Mouse (Mus musculus): ENCODE measurements around the gene Cdkn2a. TPM values are rescaled to one million over a fixed set of nuclear protein-coding genes. Genes with fewer than 3 reads are reported as not detected.

The Cdkn2a gene
- polyA plus RNA-seq, 1 experiment from 2014 or later: not detected

DNA sequence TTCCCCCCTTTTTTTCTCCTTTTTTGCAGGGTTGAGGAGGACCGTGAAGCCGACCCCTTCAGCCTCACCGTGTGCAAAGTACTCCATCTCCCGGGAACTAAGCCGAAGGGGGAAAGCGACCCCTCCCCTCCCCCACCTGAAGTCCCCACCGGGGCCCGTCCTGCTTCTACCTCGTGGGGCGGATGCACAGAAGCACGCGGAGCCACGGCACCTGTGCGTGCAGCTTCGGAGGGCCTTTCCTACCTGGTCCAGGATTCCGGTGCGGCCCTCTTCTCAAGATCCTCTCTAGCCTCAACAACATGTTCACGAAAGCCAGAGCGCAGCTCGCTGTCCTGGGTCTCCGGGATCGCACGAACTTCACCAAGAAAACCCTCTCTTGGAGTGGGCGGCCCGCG lies 365 bp downstream of the Cdkn2a start:
- no peak overlapping the region for H3K9ac ChIP-seq
- H3K4me2 ChIP-seq (replicated peaks): peak overlapping the region; percentile 89
- H3K27me3 ChIP-seq: peaks cover 89% of the 10 kb centered on the region
- no peaks in the 10 kb centered on the region for H3K9me3 ChIP-seq (replicated peaks)
- whole genome bisulfite sequencing: under 1% methylated on average over 26 of the region's 26 CpGs
- H3K36me3 ChIP-seq: no peaks in the 10 kb centered on the region
- ATAC-seq (ENCODE audit: low FRiP score): peak; percentile 49; the same call in 1 of the 2 replicates
- peak overlapping the region; percentile 54 for H3K4me3 ChIP-seq
- no peak overlapping the region for H3K27ac ChIP-seq
- H3K4me1 ChIP-seq: peaks cover 15% of the 10 kb centered on the region

DNA sequence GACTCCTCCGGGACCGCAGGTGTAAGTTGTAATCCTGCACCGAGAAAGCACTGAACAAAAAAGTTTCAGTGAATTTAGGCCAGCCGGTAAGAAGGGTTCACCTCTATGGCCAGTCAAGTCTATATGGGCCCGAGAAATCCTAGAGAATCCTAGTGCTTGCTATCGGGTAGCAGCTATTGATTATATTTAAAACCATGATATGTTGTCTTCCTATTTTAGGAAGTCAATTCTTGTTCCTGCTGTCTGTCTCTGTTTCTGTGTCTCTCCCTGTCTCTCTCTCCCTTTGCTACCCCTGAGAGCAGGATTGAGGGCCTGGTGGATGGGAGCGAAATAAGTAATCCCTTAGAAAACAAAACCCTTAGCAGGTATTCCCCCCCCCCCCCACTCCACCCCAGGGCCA lies 937 bp downstream of the Cdkn2a start:
- H3K36me3 ChIP-seq: no peaks in the 10 kb centered on the region
- no peak overlapping the region for H3K4me2 ChIP-seq (replicated peaks)
- no peak for ATAC-seq (ENCODE audit: low FRiP score)
- peaks cover 93% of the 10 kb centered on the region for H3K27me3 ChIP-seq
- H3K9me3 ChIP-seq (replicated peaks): no peaks in the 10 kb centered on the region
- no peak overlapping the region for H3K4me3 ChIP-seq
- H3K9ac ChIP-seq: no peak overlapping the region
- 2% methylated on average over 7 of the region's 7 CpGs for WGBS
- H3K27ac ChIP-seq: no peak overlapping the region
- peaks cover 15% of the 10 kb centered on the region for H3K4me1 ChIP-seq

DNA sequence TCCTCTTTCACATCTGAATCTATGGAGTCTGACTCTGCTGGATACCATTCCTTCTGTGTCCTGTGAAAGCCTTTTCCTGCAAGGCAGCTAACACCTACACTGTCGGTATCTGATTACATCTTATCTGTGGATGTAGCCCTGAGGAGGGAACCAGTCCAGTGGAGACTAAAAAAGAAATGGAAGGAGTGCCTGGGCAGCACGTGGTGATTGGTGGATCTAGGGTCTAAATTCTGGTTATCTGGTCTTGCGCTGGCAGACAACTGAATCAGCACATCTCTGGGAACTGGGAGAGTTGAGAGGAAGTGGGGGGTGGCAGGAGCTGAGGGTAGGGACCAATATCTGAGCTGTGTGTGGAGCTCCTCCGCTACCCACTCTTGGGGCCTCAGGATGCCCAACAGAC lies 5.4 kb downstream of the Cdkn2a start:
- H3K4me1 ChIP-seq: peaks cover under 1% of the 10 kb centered on the region
- no peaks in the 10 kb centered on the region for H3K36me3 ChIP-seq
- H3K27ac ChIP-seq: no peak overlapping the region
- WGBS: 3% methylated on average over 4 of the region's 4 CpGs
- H3K9ac ChIP-seq: no peak overlapping the region
- no peaks in the 10 kb centered on the region for H3K9me3 ChIP-seq (replicated peaks)
- ATAC-seq (ENCODE audit: low FRiP score): no peak
- H3K27me3 ChIP-seq: peaks cover 85% of the 10 kb centered on the region
- H3K4me3 ChIP-seq: no peak overlapping the region
- no peak overlapping the region for H3K4me2 ChIP-seq (replicated peaks)

DNA sequence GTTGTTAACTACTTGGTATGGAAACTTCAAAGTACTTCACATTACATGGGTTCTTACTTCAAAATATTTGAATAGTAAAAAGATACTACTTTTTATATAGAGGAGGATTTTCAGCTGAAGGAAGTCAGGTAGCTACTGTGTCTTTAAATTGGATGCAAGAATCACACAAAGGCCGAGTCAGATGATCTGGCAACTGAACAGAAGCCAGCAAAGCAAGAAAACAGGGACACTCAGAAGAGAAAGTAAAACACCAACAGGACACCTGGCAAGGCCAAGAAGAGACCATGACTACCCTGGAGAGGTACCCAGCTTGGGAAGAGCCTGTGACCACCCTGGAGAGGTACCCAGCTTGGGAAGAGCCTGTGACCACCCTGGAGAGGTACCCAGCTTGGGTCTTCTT lies 7.9 kb downstream of the Cdkn2a start:
- Histone ChIP-seq H3K27ac (no peak overlapping the region), H3K27me3 (peaks cover 86% of the 10 kb centered on the region), H3K9me3 (replicated peaks) (no peaks in the 10 kb centered on the region), H3K4me2 (replicated peaks) (no peak overlapping the region), H3K4me3 (no peak overlapping the region), H3K9ac (no peak overlapping the region), H3K4me1 (0 out of 2 replicates have a peak, but pooled peaks cover 6% of the 10 kb centered on the region), H3K36me3 (no peaks in the 10 kb centered on the region)
- no peak for ATAC-seq (ENCODE audit: low FRiP score)
- WGBS: 3% methylated on average over 1 of the region's 1 CpGs

DNA sequence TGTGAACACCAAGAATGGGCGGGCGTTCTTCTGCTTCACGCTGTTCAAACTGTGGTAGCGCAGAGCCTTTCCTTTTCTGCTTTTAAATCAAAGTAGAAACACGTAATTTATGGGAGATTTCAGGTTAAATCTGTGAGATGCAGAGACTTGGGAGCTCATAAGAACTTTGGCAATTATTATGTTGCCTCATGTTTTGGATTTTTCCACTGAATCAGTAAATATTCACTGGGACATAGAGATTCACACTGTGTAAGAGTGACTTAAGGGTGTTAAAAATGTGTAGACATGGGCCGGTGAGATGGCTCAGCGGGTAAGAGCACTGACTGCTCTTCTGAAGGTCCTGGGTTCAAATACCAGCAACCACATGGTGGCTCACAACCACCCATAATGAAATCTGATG lies 8.8 kb downstream of the Cdkn2a start:
- ATAC-seq (ENCODE audit: low FRiP score): no peak
- H3K4me1 ChIP-seq: 0 out of 2 replicates have a peak, but pooled peaks cover 6% of the 10 kb centered on the region
- no peaks in the 10 kb centered on the region for H3K36me3 ChIP-seq
- no peak overlapping the region for H3K27ac ChIP-seq
- 33% methylated on average over 7 of the region's 7 CpGs for WGBS
- no peaks in the 10 kb centered on the region for H3K9me3 ChIP-seq (replicated peaks)
- peaks cover 86% of the 10 kb centered on the region for H3K27me3 ChIP-seq
- H3K4me2 ChIP-seq (replicated peaks): no peak overlapping the region
- no peak overlapping the region for H3K9ac ChIP-seq
- no peak overlapping the region for H3K4me3 ChIP-seq

DNA sequence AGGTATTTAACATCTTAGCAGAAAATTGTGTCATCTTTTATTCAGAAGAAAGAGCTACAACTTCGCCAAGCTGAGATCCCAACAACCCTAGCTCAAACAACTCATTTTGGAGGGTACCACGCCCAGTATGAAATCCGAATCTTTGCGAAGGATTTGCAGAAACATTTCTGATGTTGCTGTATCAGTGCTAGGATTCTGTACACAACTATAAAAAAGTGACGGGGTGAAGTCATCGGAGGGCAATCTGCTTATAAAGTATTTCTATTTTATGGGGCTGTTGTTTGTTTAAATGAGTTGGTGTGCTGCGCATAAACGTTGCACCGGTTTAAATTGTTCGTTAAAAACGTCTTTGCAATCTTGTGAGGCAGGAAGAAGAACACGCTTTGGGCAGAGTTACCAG lies 11.8 kb downstream of the Cdkn2a start:
- Histone ChIP-seq H3K4me1 (0 out of 2 replicates have a peak, but pooled peaks cover 6% of the 10 kb centered on the region), H3K4me2 (replicated peaks) (no peak overlapping the region), H3K9ac (no peak overlapping the region), H3K27ac (no peak overlapping the region), H3K36me3 (no peaks in the 10 kb centered on the region), H3K9me3 (replicated peaks) (no peaks in the 10 kb centered on the region), H3K4me3 (no peak overlapping the region), H3K27me3 (peaks cover 86% of the 10 kb centered on the region)
- 1% methylated on average over 12 of the region's 12 CpGs for WGBS
- ATAC-seq (ENCODE audit: low FRiP score): no peak

DNA sequence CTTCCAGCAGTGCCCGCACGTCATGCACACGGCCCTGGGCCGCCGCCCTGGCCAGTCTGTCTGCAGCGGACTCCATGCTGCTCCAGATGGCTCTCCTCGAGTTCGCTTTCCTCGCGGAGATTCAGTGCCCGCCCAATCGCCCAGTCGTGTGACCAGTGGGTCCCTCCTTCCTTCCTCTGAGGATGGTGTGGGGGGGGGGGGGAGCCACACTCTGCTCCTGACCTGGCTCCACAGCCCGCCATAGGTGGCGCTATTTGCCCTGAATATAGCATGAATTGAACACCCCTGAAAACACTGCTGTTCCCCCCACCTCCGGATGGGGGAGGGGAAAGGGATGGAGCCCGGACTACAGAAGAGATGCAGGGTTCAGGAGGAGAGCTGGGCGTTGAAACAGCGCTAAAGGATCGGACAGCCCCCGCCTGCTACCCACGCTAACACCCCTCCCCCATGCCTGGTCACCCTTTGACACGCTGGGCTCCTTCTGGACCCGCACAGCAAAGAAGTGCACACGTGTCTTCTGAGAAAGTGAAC lies 12.4 kb downstream of the Cdkn2a start:
- H3K4me3 ChIP-seq: no peak overlapping the region
- no peaks in the 10 kb centered on the region for H3K36me3 ChIP-seq
- ATAC-seq (ENCODE audit: low FRiP score): peak; percentile 83
- no peak overlapping the region for H3K4me2 ChIP-seq (replicated peaks)
- no peak overlapping the region for H3K9ac ChIP-seq
- WGBS: under 1% methylated on average over 25 of the region's 25 CpGs
- no peaks in the 10 kb centered on the region for H3K9me3 ChIP-seq (replicated peaks)
- H3K27me3 ChIP-seq: peaks cover 87% of the 10 kb centered on the region
- 0 out of 2 replicates have a peak, but pooled peaks cover 6% of the 10 kb centered on the region for H3K4me1 ChIP-seq
- H3K27ac ChIP-seq: no peak overlapping the region

DNA sequence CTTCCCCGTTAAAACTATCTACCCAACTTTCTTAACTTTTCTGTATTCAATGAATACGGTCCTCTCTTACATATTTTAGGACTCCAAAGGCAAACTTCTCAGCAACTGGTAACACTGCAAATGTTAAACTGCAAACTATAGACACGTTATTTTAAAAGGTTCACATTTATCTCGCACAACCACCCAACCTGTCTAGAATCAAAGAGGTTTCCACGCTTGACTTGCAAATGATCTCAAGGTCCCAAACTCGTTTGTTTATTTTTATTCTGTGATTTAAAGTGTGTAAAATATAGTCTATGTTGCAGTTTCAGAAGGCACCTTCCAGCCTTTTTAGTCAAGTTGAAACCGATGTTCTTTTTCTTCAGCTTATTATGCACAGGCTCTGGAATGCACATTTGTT lies 13.2 kb downstream of the Cdkn2a start:
- Histone ChIP-seq H3K4me3 (no peak overlapping the region), H3K4me2 (replicated peaks) (no peak overlapping the region), H3K27ac (no peak overlapping the region), H3K27me3 (peaks cover 91% of the 10 kb centered on the region), H3K4me1 (0 out of 2 replicates have a peak, but pooled peaks cover 6% of the 10 kb centered on the region), H3K36me3 (no peaks in the 10 kb centered on the region), H3K9me3 (replicated peaks) (no peaks in the 10 kb centered on the region), H3K9ac (no peak overlapping the region)
- 2% methylated on average over 7 of the region's 7 CpGs for WGBS
- no peak for ATAC-seq (ENCODE audit: low FRiP score)

DNA sequence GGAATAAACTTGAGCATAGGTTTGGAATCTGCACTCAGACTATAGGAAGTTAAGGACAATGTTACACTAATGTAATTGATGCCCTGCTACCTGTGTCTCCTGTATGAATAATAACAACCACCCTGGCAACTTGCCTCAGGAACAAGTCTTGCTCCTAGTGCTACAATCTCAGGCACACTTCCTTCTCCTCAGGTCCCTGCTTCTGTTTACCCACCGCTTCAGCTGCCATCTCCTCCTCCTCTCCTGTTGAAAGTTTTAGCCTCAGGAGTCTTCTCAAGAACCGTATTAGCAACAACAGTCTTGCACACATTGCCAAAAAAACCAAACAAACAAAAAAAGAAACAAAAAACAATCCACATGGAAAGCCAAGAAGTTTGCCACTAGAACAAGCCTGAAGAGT lies 14.8 kb downstream of the Cdkn2a start:
- Histone ChIP-seq H3K4me3 (no peak overlapping the region), H3K4me2 (replicated peaks) (no peak overlapping the region), H3K36me3 (no peaks in the 10 kb centered on the region), H3K9ac (no peak overlapping the region), H3K4me1 (0 out of 2 replicates have a peak, but pooled peaks cover 6% of the 10 kb centered on the region), H3K9me3 (replicated peaks) (no peaks in the 10 kb centered on the region), H3K27me3 (peaks cover 94% of the 10 kb centered on the region), H3K27ac (no peak overlapping the region)
- 0% methylated on average over 2 of the region's 2 CpGs for WGBS
- ATAC-seq (ENCODE audit: low FRiP score): no peak

DNA sequence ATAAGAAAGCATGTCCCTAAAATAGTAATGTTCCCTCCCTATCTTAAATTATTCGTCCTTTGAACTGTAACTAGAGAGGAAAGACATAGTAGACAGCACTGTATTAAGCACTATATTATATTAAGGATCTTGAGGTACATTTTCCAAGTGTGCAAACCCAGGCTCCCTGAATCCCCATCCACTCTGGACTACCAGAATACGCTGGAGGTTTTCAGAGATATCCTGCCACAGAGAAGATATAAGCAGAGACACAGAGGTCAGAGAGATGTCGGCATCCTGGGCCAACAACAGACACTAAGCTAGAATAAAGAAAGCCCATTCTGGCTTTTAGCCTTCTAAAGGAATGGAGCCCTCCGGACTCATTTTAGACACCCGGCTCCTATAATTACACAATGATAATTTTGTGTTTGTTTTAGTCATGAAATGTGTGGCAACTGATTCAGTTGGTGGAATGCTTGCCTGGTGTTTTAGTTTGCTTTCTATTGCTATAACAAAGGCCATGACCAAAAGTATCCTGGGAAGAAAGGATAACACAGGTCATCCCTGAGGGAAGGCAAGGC lies 17.0 kb downstream of the Cdkn2a start:
- no peak for ATAC-seq (ENCODE audit: low FRiP score)
- 0 out of 2 replicates have a peak, but pooled peaks cover 6% of the 10 kb centered on the region for H3K4me1 ChIP-seq
- H3K36me3 ChIP-seq: no peaks in the 10 kb centered on the region
- peaks cover 96% of the 10 kb centered on the region for H3K27me3 ChIP-seq
- no peak overlapping the region for H3K4me2 ChIP-seq (replicated peaks)
- WGBS: 10% methylated on average over 5 of the region's 5 CpGs
- H3K9me3 ChIP-seq (replicated peaks): no peaks in the 10 kb centered on the region
- H3K9ac ChIP-seq: no peak overlapping the region
- no peak overlapping the region for H3K27ac ChIP-seq
- no peak overlapping the region for H3K4me3 ChIP-seq

DNA sequence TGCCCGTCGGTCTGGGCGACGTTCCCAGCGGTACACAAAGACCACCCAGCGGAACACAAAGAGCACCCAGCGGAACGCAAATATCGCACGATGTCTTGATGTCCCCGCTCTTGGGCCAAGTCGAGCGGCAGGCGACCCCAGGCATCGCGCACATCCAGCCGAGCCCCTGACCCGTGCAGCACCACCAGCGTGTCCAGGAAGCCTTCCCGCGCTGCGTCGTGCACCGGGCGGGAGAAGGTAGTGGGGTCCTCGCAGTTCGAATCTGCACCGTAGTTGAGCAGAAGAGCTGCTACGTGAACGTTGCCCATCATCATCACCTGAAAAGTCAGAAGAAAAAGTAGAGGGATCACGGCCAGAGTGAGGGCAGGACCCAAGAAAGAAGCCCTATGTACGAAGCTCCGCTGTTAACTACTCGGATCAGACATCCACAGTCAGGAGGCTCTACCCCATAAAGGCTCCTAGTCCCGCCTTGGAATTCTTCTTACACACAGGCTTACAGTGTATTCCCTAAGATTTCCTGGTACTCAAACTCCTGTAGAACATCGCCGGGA lies 17.7 kb downstream of the Cdkn2a start:
- peaks cover 96% of the 10 kb centered on the region for H3K27me3 ChIP-seq
- H3K27ac ChIP-seq: no peak overlapping the region
- H3K4me1 ChIP-seq: no peaks in the 10 kb centered on the region
- H3K9ac ChIP-seq: no peak overlapping the region
- no peak overlapping the region for H3K4me3 ChIP-seq
- no peak for ATAC-seq (ENCODE audit: low FRiP score)
- no peak overlapping the region for H3K4me2 ChIP-seq (replicated peaks)
- no peaks in the 10 kb centered on the region for H3K9me3 ChIP-seq (replicated peaks)
- H3K36me3 ChIP-seq: no peaks in the 10 kb centered on the region
- 0% methylated on average over 37 of the region's 37 CpGs for WGBS

DNA sequence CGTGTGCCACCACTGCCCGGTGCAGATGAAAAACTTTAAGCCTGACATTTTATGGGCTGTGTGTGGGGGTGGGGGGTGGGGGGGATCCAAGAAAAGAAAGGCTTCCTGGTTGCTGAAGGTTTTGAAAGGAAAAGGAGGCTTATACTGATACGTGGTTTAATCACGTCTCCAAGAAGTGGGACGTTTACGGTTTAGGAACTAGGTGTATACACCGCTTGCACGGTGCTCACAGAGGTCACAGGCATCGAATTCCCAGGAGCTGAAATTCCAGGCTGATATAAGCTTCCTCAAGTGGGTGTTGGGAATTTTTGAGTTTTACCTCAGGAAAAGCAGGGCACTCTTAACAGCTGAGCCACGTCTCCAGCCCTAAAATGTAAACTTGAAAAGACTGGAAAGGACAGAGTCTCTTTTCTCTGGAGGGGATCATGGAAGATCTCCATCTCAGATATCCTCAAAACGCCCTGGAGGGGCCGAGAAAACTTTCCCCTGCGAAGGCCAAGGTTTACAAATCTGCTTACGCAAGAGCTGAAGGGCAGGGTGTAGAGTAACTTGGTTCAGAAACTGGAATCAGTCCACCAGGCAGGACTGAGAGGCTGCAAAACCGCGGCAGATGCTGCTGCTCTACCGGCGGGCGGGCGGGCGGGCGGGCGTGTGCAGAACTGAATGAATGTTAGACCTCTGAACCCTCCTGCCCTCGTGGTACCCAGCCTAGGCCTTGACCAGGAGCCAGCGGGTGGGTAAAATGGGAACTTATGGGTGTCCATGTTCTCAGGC lies 18.5 kb downstream of the Cdkn2a start:
- Histone ChIP-seq H3K4me2 (replicated peaks) (no peak overlapping the region), H3K4me1 (no peaks in the 10 kb centered on the region), H3K36me3 (no peaks in the 10 kb centered on the region), H3K9ac (no peak overlapping the region), H3K27me3 (peaks cover 94% of the 10 kb centered on the region), H3K9me3 (replicated peaks) (no peaks in the 10 kb centered on the region), H3K4me3 (no peak overlapping the region), H3K27ac (no peak overlapping the region)
- 1% methylated on average over 25 of the region's 25 CpGs for WGBS
- ATAC-seq (ENCODE audit: low FRiP score): no peak
